Mouse (Mus musculus) limb, embryonic 11.5 days (tissue): ENCODE measurements around the gene Fyn. TPM values are rescaled to one million over a fixed set of nuclear protein-coding genes. Genes with fewer than 3 reads are reported as not detected.
A peak's percentile ranks its signal among the peaks of the same experiment; 100 is the strongest.

Source experiments
- ATAC-seq: fragments of 200-750 bp; cut with Nextera tagmentation; 2 replicates; pipeline ENCODE4 v1.8.0; 2017; ENCODE audit warnings: low read depth; ENCODE audit not compliant: insufficient number of reproducible peaks, low FRiP score, low TSS enrichment
- DNase-seq: peaks from one replicate; pipeline ENCODE4 v3.0.0-alpha.2; 2015; ENCODE audit warnings: low spot score
- H3K27ac ChIP-seq: fragments of 300-500 bp; sonication (generic); replicated peaks from 2 replicates; pipeline ENCODE4 v1.5.1; 2014; ENCODE audit warnings: low read depth, mild to moderate bottlenecking, low read length
- H3K27me3 ChIP-seq: fragments of 300-500 bp; sonication (generic); 2 replicates; pipeline ENCODE4 v1.6.1; 2014; ENCODE audit warnings: mild to moderate bottlenecking, low read length, mixed read lengths; ENCODE audit not compliant: control insufficient read depth, insufficient read depth
- H3K36me3 ChIP-seq: fragments of 300-500 bp; sonication (generic); 2 replicates; pipeline ENCODE4 v1.6.1; 2014; ENCODE audit warnings: mild to moderate bottlenecking, low read length, moderate library complexity, mixed read lengths; ENCODE audit not compliant: control insufficient read depth, insufficient read depth
- H3K4me1 ChIP-seq: fragments of 300-500 bp; sonication (generic); 2 replicates; pipeline ENCODE4 v1.6.1; 2014; ENCODE audit warnings: low read length, mixed read lengths; ENCODE audit not compliant: control insufficient read depth, insufficient read depth
- H3K4me2 ChIP-seq: fragments of 300-500 bp; sonication (generic); 2 replicates; pipeline ENCODE4 v1.6.1; 2014; ENCODE audit warnings: low read depth, mild to moderate bottlenecking, moderate library complexity; ENCODE audit not compliant: severe bottlenecking
- H3K4me3 ChIP-seq: fragments of 300-500 bp; sonication (generic); 2 replicates; pipeline ENCODE4 v1.5.1; 2014; ENCODE audit warnings: low read depth, low read length
- H3K9ac ChIP-seq: fragments of 300-500 bp; sonication (generic); 2 replicates; pipeline ENCODE4 v1.6.1; 2014; ENCODE audit warnings: mild to moderate bottlenecking, low read length
- H3K9me3 ChIP-seq: fragments of 300-500 bp; sonication (generic); 2 replicates; pipeline ENCODE4 v1.6.1; 2016; ENCODE audit warnings: low read length; ENCODE audit not compliant: control insufficient read depth
- WGBS: fragments of 180-500 bp; shearing (Covaris S2); extraction: QIAGEN DNeasy Blood & Tissue Kit; methylation state at CpG from one replicate; pipeline ENCODE4 v1.1.7; 2014; 5-methylcytosine and 5-hydroxymethylcytosine counted together
- polyA plus RNA-seq: library from polyadenylated mRNA; unstranded; fragments of >200 nt; fragmentation: Nextera tagmentation; extraction: Ambion mirVana; gene quantifications from 2 replicates; pipeline ENCODE4 v1.2.1, GENCODE M21; 2014

Gene Fyn
- polyA plus RNA-seq, 1 experiment from 2014 or later, result 20.6 TPM

DNA sequence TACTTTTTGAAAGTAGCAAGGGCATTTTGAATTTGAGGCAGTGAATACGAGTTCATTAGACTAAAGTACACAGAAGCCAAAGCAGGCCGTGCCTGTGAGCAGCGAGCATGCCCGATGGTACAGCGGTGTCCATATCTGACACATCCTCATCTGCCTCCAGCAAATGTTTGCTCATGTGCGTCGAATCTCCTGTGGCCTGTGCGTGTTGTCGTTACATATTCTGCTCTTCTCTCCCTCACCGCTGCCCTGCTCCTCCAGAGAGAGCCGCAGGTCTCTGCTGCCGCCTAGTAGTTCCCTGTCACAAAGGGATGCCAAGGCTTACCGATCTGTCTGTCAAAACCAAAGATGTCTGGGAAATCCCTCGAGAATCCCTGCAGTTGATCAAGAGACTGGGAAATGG is 160.5 kb downstream of the Fyn start:
- ATAC-seq (no peak), DNase-seq (no peak)
- WGBS, result 91% methylated on average over 14 of the region's 14 CpGs
- Histone ChIP-seq H3K9me3 (no peaks in the 10 kb centered on the region), H3K4me2 (no peak overlapping the region), H3K27ac (no peak overlapping the region), H3K4me3 (no peak overlapping the region), H3K4me1 (peaks cover 11% of the 10 kb centered on the region), H3K27me3 (no peaks in the 10 kb centered on the region), H3K36me3 (no peaks in the 10 kb centered on the region), H3K9ac (no peak overlapping the region)

DNA sequence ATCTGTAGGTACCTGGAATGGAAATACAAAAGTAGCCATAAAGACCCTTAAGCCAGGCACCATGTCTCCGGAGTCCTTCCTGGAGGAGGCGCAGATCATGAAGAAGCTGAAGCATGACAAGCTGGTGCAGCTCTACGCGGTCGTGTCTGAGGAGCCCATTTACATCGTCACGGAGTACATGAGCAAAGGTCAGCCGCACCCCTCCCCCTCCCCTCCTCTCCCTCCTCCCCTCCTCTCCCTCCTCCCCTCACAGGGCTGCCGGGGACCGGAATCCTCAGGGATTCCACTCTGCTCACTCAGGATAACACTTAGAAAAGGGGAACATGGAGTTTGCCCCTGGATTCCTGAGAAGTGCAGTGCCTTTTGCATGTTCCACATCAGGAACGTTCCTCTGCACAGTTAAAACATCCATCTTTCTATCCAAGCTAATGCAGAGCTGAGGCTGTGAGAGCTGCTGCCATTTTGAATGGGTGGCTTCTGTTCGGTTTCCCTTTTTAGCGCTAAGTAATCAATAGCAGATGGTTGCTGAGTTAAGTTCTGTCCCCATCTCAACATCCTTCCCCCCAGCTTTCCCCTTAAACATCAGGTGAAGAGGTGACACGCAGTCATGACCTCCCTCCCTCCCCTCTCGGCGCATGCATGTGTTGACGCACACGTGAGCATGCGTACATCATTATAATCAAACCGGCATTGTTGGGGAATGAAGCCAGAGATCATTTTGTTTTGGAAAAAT is 163.5 kb downstream of the Fyn start:
- DNase-seq (peak; percentile 60), ATAC-seq (no peak)
- H3K36me3 ChIP-seq, result no peaks in the 10 kb centered on the region
- WGBS, result 25% methylated on average over 20 of the region's 20 CpGs
- no peak overlapping the region for H3K9ac ChIP-seq
- peak overlapping the region; percentile 35 for H3K4me2 ChIP-seq
- H3K9me3 ChIP-seq, result no peaks in the 10 kb centered on the region
- no peak overlapping the region; the same call in 1 of the 2 replicates for H3K4me3 ChIP-seq
- H3K27me3 ChIP-seq, result no peaks in the 10 kb centered on the region
- H3K27ac ChIP-seq, result no peak overlapping the region
- peaks cover 32% of the 10 kb centered on the region for H3K4me1 ChIP-seq

DNA sequence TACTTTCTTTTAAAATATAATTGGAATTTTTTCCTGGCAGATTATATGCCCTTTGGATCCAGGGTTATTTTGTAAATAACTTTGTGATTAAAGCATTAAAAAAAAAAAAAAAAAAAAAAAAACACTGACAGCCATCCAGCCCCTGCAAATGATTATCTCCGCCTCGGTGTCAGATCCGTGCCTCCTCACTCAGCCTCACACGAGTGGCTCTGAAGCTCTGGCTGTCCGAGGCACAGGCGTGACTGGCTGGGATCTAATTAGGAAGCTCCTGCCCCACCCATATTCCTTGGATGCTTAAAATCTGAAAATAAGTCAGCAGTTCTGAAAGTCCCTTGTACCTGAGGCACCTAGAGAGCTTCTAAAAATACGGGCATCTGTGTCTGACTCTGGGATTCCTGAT is 164.2 kb downstream of the Fyn start:
- Histone ChIP-seq H3K4me2 (no peak overlapping the region), H3K4me3 (no peak overlapping the region), H3K4me1 (peaks cover 38% of the 10 kb centered on the region), H3K9me3 (no peaks in the 10 kb centered on the region), H3K27ac (no peak overlapping the region), H3K9ac (no peak overlapping the region), H3K36me3 (no peaks in the 10 kb centered on the region), H3K27me3 (no peaks in the 10 kb centered on the region)
- DNase-seq, result no peak
- 33% methylated on average over 7 of the region's 7 CpGs for WGBS
- no peak for ATAC-seq

DNA sequence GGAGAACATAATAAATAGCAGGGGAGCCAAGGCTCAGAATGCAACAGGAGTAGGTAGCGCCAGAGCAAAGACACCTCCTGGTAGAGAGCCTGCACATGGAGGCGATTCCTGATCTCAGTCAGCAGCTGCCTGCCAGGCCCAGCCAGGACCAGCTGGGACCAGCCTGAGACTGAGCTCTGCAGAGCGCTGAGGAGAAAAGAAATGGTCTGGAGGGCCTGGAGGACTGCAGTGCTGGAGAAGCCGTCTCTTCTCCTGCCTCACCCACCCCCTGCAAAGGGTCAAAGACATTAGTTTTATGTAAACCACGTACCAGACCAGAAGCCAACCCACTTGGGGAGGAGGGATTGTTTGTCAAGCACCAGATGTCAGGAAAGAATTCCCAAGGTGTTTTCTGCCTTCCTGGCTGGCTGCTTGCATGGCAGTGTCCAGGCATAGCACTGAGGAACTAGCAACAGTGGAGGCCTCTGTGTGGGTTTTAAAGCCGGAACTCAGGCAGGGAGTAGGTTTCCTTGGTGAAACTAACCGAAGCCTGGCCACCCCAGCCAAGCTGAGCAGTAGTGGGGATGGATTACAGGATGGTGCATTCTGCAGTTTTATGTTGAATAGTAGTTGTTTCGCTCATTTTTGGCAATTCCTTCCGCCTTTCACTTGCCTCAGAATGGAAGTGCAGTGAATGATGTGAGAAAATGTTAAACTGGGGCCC is 165.8 kb downstream of the Fyn start:
- H3K27me3 ChIP-seq, result no peaks in the 10 kb centered on the region
- ATAC-seq (peak; percentile 67), DNase-seq (peak; percentile 74)
- 35% methylated on average over 9 of the region's 9 CpGs for WGBS
- peaks cover 38% of the 10 kb centered on the region for H3K4me1 ChIP-seq
- H3K4me2 ChIP-seq, result no peak overlapping the region
- H3K4me3 ChIP-seq, result no peak overlapping the region
- no peaks in the 10 kb centered on the region for H3K9me3 ChIP-seq
- no peak overlapping the region; the same call in 1 of the 2 replicates for H3K9ac ChIP-seq
- H3K27ac ChIP-seq, result peak overlapping the region; percentile 81
- H3K36me3 ChIP-seq, result no peaks in the 10 kb centered on the region

DNA sequence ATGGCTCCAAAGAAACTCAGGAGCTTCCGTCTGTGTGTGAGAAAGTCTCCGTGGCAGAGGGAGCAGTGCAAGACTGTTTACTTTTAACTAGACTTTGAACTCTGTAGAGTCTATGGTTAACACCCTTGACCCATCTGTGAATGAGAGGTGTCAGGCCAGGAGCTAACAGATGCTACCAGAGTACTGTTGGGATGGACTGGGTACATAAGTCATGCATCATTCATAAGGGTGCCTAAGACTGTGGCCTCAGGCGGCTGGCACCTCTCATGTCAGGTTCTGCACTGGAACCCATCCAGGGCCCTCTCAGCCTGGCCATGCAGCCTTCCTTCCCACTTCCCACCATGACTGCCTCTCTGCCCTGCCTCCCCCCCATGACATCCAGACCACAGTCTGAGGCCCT is 166.7 kb downstream of the Fyn start:
- no peaks in the 10 kb centered on the region for H3K27me3 ChIP-seq
- no peak overlapping the region for H3K4me3 ChIP-seq
- DNase-seq (no peak), ATAC-seq (no peak)
- H3K4me1 ChIP-seq, result peaks cover 44% of the 10 kb centered on the region
- no peak overlapping the region for H3K4me2 ChIP-seq
- 84% methylated on average over 3 of the region's 3 CpGs for WGBS
- H3K27ac ChIP-seq, result 0 out of 2 replicates have a peak overlapping the region, but pooled peaks have one; percentile 14
- no peaks in the 10 kb centered on the region for H3K36me3 ChIP-seq
- no peak overlapping the region for H3K9ac ChIP-seq
- H3K9me3 ChIP-seq, result no peaks in the 10 kb centered on the region

DNA sequence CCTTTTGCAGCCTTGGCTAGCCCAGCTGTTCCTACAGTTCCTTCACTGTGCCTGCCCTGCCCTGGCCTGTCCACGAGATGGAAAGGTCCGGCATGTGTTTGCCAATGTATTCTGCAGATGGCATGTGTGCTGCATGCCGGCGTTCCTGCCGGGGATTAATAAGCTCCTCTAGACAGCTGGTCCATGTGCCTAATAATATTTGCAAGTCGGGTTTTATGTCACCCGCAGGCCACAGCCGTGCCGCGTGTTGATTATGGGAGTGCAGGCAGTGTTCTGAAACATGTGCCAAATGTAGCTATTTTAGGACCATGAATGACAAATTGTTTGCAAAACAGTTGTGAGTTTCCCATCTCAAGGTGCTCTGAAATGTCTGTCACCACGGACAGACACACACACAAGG is 167.6 kb downstream of the Fyn start:
- Histone ChIP-seq H3K27me3 (no peaks in the 10 kb centered on the region), H3K36me3 (no peaks in the 10 kb centered on the region), H3K4me2 (no peak overlapping the region), H3K9me3 (no peaks in the 10 kb centered on the region), H3K27ac (peak overlapping the region; percentile 47), H3K4me3 (no peak overlapping the region), H3K4me1 (peaks cover 49% of the 10 kb centered on the region), H3K9ac (no peak overlapping the region)
- 56% methylated on average over 11 of the region's 11 CpGs for WGBS
- ATAC-seq (peak; percentile 55), DNase-seq (no peak)

DNA sequence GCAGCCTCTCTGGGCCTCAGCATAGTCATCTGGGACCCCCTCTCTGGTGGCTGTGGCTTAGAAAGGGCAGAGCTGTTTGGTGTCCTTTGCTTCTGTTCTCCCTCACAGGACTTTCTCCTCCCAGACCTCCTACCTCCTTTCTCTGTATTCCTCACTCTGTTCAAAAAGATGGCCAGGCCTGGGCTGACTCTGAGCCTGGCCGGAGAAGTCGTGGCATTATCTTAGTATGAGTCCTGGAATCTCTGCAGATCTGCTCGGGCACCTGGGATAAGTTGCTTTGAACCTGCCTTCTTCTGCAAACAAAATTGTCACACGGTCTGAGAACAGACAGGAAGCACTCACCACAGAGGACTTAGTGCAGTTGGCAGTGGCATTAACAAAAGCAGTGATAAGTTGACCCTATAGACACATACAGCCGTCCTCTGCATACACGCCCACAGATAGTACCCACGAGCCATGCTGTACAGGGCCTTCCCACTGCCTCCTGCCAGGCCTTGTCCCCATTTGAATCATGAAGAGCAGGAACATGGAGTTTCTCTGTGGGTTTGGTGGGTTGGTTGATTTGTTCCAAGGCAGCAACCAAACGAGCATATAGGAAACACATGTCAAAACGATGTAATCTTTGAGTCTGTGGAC is 171.5 kb downstream of the Fyn start:
- DNase-seq (no peak), ATAC-seq (no peak)
- Histone ChIP-seq H3K4me3 (no peak overlapping the region), H3K27ac (no peak overlapping the region), H3K4me1 (peaks cover 50% of the 10 kb centered on the region), H3K9ac (no peak overlapping the region), H3K27me3 (no peaks in the 10 kb centered on the region), H3K36me3 (no peaks in the 10 kb centered on the region), H3K9me3 (no peaks in the 10 kb centered on the region), H3K4me2 (no peak overlapping the region)
- 68% methylated on average over 9 of the region's 9 CpGs for WGBS

DNA sequence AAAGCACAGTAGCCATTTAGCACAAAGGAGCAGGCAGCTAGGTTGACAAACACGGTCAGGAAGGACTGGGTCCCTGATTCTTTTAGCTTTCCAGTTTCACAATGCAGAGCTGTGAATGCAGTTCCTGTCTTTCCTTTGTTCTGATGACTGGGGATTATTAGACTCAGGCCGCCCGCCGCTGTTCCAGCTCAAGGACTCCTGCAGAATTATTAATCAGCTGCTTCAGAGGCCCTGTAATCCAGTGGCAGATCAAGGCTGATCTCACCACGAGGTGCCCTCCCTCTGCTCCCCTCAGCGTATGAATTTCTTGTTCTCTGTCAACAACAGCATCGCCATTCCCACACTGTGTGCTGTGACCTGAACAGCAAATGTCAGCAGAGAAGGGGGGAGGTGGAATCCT is 172.3 kb downstream of the Fyn start:
- Histone ChIP-seq H3K9ac (no peak overlapping the region), H3K4me1 (peaks cover 53% of the 10 kb centered on the region), H3K27me3 (no peaks in the 10 kb centered on the region), H3K27ac (no peak overlapping the region), H3K36me3 (no peaks in the 10 kb centered on the region), H3K4me2 (no peak overlapping the region), H3K9me3 (no peaks in the 10 kb centered on the region), H3K4me3 (no peak overlapping the region)
- ATAC-seq (no peak), DNase-seq (peak; percentile 55)
- WGBS, result 19% methylated on average over 7 of the region's 7 CpGs
